In genomic region chr13:45793796-45794195, GRCm38 (mm10) we compare ENCODE assay signal across 27 mouse cellular contexts.
DNase-seq lines count a peak whose midpoint lies in the region; ATAC-seq and TF ChIP-seq lines count a peak whose summit lies in the region.
"Had no signal": no experiment of that assay in that cellular context is flagged by ENCODE, and none has a peak within 500 bp of the region (broad histone marks: within the 10 kb centered on the region; RNA-seq: fewer than 3 reads in every experiment).

No protein-coding gene starts in this region.

- no peak for TF ChIP-seq CTCF in gastrocnemius, adult 2 months (IDR thresholded peaks at IDR 0.05)

- no peak overlapping the region for H3K27ac ChIP-seq in gastrocnemius, adult 2 months
- peak overlapping the region; percentile 34; the same call in 1 of the 2 replicates for H3K27ac ChIP-seq in lung, embryonic 15.5 days
- H3K27ac ChIP-seq in brown adipose tissue, adult 24 weeks (replicated peaks; ENCODE audit: low read depth, low read length): peak overlapping the region; percentile 27; the same call in 1 of the 2 replicates
- H3K27ac ChIP-seq: hindbrain, embryonic 15.5 days; liver, embryonic 14.5 days had no signal

- peak; percentile 14 for DNase-seq in gastrocnemius, adult 18-20 months (ENCODE audit: low spot score)
- no peak for DNase-seq in gastrocnemius, adult 2 months
- no peak for DNase-seq in lung, adult 18-20 months
- no peak for DNase-seq in cerebellum, postnatal 10 days
- DNase-seq in adrenal gland, postnatal 36 days: no peak
- DNase-seq: adrenal gland, postnatal 14 days; cerebellum, adult 2 months; cerebellum, postnatal 36 days; gastrocnemius, postnatal 10 days; heart, postnatal 4 days; kidney, adult 11 months; kidney, postnatal 14 days; liver; midbrain, embryonic 14.5 days; retina, postnatal 1 day; right cerebral cortex, postnatal 14 days; spleen, adult 18-20 months; thymus, postnatal 14 days had no signal

- 0 out of 2 replicates have a peak, but pooled peaks cover 12% of the 10 kb centered on the region for H3K4me1 ChIP-seq in lung, embryonic 15.5 days
- H3K4me1 ChIP-seq in brown adipose tissue, adult 24 weeks (ENCODE audit: control insufficient read depth, insufficient read depth, insufficient read length, low read length): peaks cover 17% of the 10 kb centered on the region
- H3K4me1 ChIP-seq: hindbrain, embryonic 15.5 days had no signal

- H3K9me3 ChIP-seq in lung, embryonic 15.5 days: no peaks in the 10 kb centered on the region
- H3K9me3 ChIP-seq: G1E; hindbrain, embryonic 15.5 days had no signal

- WGBS in lung, embryonic 15.5 days: 41% methylated on average over 3 of the region's 3 CpGs

- H3K36me3 ChIP-seq in lung, embryonic 15.5 days: peaks cover 6% of the 10 kb centered on the region

- no peak overlapping the region for H3K4me3 ChIP-seq in gastrocnemius, adult 2 months
- H3K4me3 ChIP-seq in lung, embryonic 15.5 days: no peak overlapping the region
- H3K4me3 ChIP-seq in brown adipose tissue, adult 24 weeks (ENCODE audit: insufficient read depth, low read depth, low read length): no peak overlapping the region
- H3K4me3 ChIP-seq: hindbrain, embryonic 15.5 days had no signal

- no peak for ATAC-seq in lung, embryonic 15.5 days (ENCODE audit: borderline replicate concordance, extremely low read depth, low FRiP score, low TSS enrichment)
- ATAC-seq: forebrain, embryonic 16.5 days; inflammation-experienced regulatory T-cells, adult 6 months; Patski had no signal

- H3K9ac ChIP-seq in lung, embryonic 15.5 days: no peak overlapping the region
- H3K9ac ChIP-seq: hindbrain, embryonic 15.5 days; liver, embryonic 14.5 days had no signal

- no peak overlapping the region for H3K4me2 ChIP-seq in lung, embryonic 15.5 days
- H3K4me2 ChIP-seq: heart, embryonic 11.5 days; hindbrain, embryonic 15.5 days had no signal

- intact Hi-C loops in gastrocnemius, adult 2 months (cut with DNase I): no loop called here

- no peaks in the 10 kb centered on the region for H3K27me3 ChIP-seq in lung, embryonic 15.5 days
- H3K27me3 ChIP-seq: hindbrain, embryonic 15.5 days; Patski had no signal
